Mouse (Mus musculus) effector memory CD4-positive, alpha-beta T cell, adult 7 months (primary cell): ENCODE measurements around the gene Rpl34. TPM values are rescaled to one million over a fixed set of nuclear protein-coding genes. Genes with fewer than 3 reads are reported as not detected.

Experiments used
- polyA plus RNA-seq: library from polyadenylated mRNA; unstranded; fragments of 100-300 nt; shearing (Covaris generic); gene quantifications from one replicate; pipeline ENCODE4 v1.2.1, GENCODE M21; 2017

Gene Rpl34
- 818 TPM for polyA plus RNA-seq

GRCm38 (mm10) chr3:130730189-130730653 lies at the start of gene Rpl34:
Gene Rpl34, minus strand, starts transcription at chr3:130730398.

GRCm38 (mm10) chr3:130708967-130709924 lies 21.0 kb downstream of the Rpl34 start, which contains the start of gene Ostc:
Gene Ostc, minus strand, starts transcription at chr3:130709444.

Other genes starting within 250 kb of the Rpl34 start
- gene Etnppl, start 113.0 kb downstream of the Rpl34 start, polyA plus RNA-seq: 1.00 TPM
- 98.0 TPM for gene Ostc, start 21.0 kb downstream of the Rpl34 start, polyA plus RNA-seq